Mouse (Mus musculus) splenic B cell, adult 2 months (primary cell): ENCODE data around the gene Cwc27.

ENCODE experiments used
- DNase-seq: peaks from one replicate; pipeline ENCODE4 v3.0.0-alpha.2; 2011; ENCODE audit warnings: low read depth, low spot score
- H3K27me3 ChIP-seq: 2 replicates; pipeline ENCODE4 v1.6.1; 2012; ENCODE audit warnings: mild to moderate bottlenecking, low read length, moderate library complexity, mixed read lengths; ENCODE audit not compliant: control insufficient read depth, poor library complexity, insufficient read depth, severe bottlenecking
- H3K36me3 ChIP-seq: 2 replicates; pipeline ENCODE4 v1.6.1; 2012; ENCODE audit warnings: mild to moderate bottlenecking, low read length, moderate library complexity, mixed read lengths; ENCODE audit not compliant: control insufficient read depth, poor library complexity, insufficient read depth, severe bottlenecking

Gene Cwc27

GRCm38 (mm10) chr13:104620423-104620822 is 196.5 kb downstream of the Cwc27 start:
- no peak for DNase-seq

GRCm38 (mm10) chr13:104619503-104620288 is 197.2 kb downstream of the Cwc27 start:
- no peaks in the 10 kb centered on the region for H3K36me3 ChIP-seq
- H3K27me3 ChIP-seq: no peaks in the 10 kb centered on the region
- DNase-seq: no peak

More at GRCm38 (mm10) chr13:104620423-104620822, 196.5 kb downstream of the Cwc27 start:
- H3K36me3 ChIP-seq: no peaks in the 10 kb centered on the region
- no peaks in the 10 kb centered on the region for H3K27me3 ChIP-seq

GRCm38 (mm10) chr13:104617201-104617600 is 199.7 kb downstream of the Cwc27 start:
- no peaks in the 10 kb centered on the region for H3K27me3 ChIP-seq
- DNase-seq: no peak
- H3K36me3 ChIP-seq: no peaks in the 10 kb centered on the region

- DNase-seq: no peak
- no peaks in the 10 kb centered on the region for H3K27me3 ChIP-seq
Observed at GRCm38 (mm10) chr13:104615999-104616810, 200.7 kb downstream of the Cwc27 start.

GRCm38 (mm10) chr13:104615111-104615510 is 201.8 kb downstream of the Cwc27 start:
- Histone ChIP-seq H3K36me3 (no peaks in the 10 kb centered on the region), H3K27me3 (no peaks in the 10 kb centered on the region)
- no peak for DNase-seq

More at GRCm38 (mm10) chr13:104615999-104616810, 200.7 kb downstream of the Cwc27 start:
- H3K36me3 ChIP-seq: no peaks in the 10 kb centered on the region

- DNase-seq: peak; percentile 17
- Histone ChIP-seq H3K36me3 (no peaks in the 10 kb centered on the region), H3K27me3 (no peaks in the 10 kb centered on the region)
Observed at GRCm38 (mm10) chr13:104611296-104611695, 205.6 kb downstream of the Cwc27 start.

GRCm38 (mm10) chr13:104610210-104611111 is 206.5 kb downstream of the Cwc27 start:
- H3K27me3 ChIP-seq: no peaks in the 10 kb centered on the region

GRCm38 (mm10) chr13:104608516-104608915 is 208.4 kb downstream of the Cwc27 start:
- Histone ChIP-seq H3K27me3 (no peaks in the 10 kb centered on the region), H3K36me3 (no peaks in the 10 kb centered on the region)

More at GRCm38 (mm10) chr13:104610210-104611111, 206.5 kb downstream of the Cwc27 start:
- DNase-seq: peak; percentile 66
- H3K36me3 ChIP-seq: no peaks in the 10 kb centered on the region

GRCm38 (mm10) chr13:104606786-104607580 is 210.0 kb downstream of the Cwc27 start:
- Histone ChIP-seq H3K27me3 (no peaks in the 10 kb centered on the region), H3K36me3 (no peaks in the 10 kb centered on the region)
- peak; percentile 10 for DNase-seq

More at GRCm38 (mm10) chr13:104608516-104608915, 208.4 kb downstream of the Cwc27 start:
- no peak for DNase-seq

GRCm38 (mm10) chr13:104605111-104605510 is 211.8 kb downstream of the Cwc27 start:
- Histone ChIP-seq H3K36me3 (no peaks in the 10 kb centered on the region), H3K27me3 (no peaks in the 10 kb centered on the region)
- DNase-seq: no peak

GRCm38 (mm10) chr13:104602197-104602596 is 214.7 kb downstream of the Cwc27 start:
- no peaks in the 10 kb centered on the region for H3K36me3 ChIP-seq
- no peaks in the 10 kb centered on the region for H3K27me3 ChIP-seq
- DNase-seq: no peak

- no peak for DNase-seq
- Histone ChIP-seq H3K36me3 (no peaks in the 10 kb centered on the region), H3K27me3 (no peaks in the 10 kb centered on the region)
Observed at GRCm38 (mm10) chr13:104601783-104602182, 215.2 kb downstream of the Cwc27 start.

GRCm38 (mm10) chr13:104596199-104596598 is 220.7 kb downstream of the Cwc27 start:
- Histone ChIP-seq H3K36me3 (no peaks in the 10 kb centered on the region), H3K27me3 (no peaks in the 10 kb centered on the region)
- DNase-seq: no peak
